ENCODE assay signal across 15 mouse cellular contexts in the genomic region with DNA sequence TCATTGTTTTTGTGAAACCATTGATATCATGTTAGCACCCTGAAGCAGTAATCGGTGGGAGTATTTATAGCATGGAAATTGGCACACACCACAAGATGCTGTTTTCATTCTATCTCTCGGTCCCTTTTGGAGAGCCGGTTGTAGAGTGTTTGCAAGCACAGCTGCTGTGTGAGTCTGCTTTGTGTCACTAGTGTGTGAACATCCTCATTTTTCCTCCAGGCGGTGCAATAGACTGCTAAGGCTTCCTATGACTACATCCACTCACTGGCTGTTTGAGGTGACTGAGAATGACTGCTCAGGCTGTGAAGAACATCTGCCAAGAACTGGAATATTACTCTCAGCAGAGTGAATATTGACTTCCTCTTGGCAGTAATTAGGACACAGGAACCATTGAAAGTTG.
DNase-seq lines count a peak whose midpoint lies in the region; ATAC-seq and TF ChIP-seq lines count a peak whose summit lies in the region.
"Had no signal": no experiment of that assay in that cellular context is flagged by ENCODE, and none has a peak within 500 bp of the region (broad histone marks: within the 10 kb centered on the region; RNA-seq: fewer than 3 reads in every experiment).

No protein-coding gene starts in this region.

- H3K36me3 ChIP-seq in heart, postnatal 0 days (replicated peaks; ENCODE audit: control insufficient read depth, insufficient read depth, low read length): no peaks in the 10 kb centered on the region
- no peaks in the 10 kb centered on the region for H3K36me3 ChIP-seq in lung, embryonic 14.5 days (ENCODE audit: insufficient read depth)
- H3K36me3 ChIP-seq in hindbrain, embryonic 14.5 days (replicated peaks; ENCODE audit: control insufficient read depth, insufficient read depth): no peaks in the 10 kb centered on the region
- H3K36me3 ChIP-seq: heart, embryonic 15.5 days; liver, embryonic 12.5 days; midbrain, embryonic 12.5 days had no signal

- H3K4me3 ChIP-seq in heart, postnatal 0 days (ENCODE audit: low read depth, low read length): no peak overlapping the region
- H3K4me3 ChIP-seq in lung, embryonic 14.5 days (ENCODE audit: low read depth, low read length): no peak overlapping the region
- no peak overlapping the region for H3K4me3 ChIP-seq in lung, adult 2 months (replicated peaks; ENCODE audit: extremely low read depth, low read depth, low read length)
- no peak overlapping the region for H3K4me3 ChIP-seq in hindbrain, embryonic 14.5 days (replicated peaks; ENCODE audit: low read length)
- H3K4me3 ChIP-seq: heart, embryonic 15.5 days; liver, embryonic 12.5 days; midbrain, embryonic 12.5 days had no signal

- no peak for TF ChIP-seq EP300 in heart, postnatal 0 days (IDR thresholded peaks at IDR 0.05; ENCODE audit: low read depth)

- intact Hi-C loops in heart, postnatal 14 days (cut with DNase I): no loop called here

- WGBS in heart, postnatal 0 days: 23% methylated on average over 4 of the region's 4 CpGs
- 60% methylated on average over 4 of the region's 4 CpGs for WGBS in lung, embryonic 14.5 days
- WGBS in lung, adult 2 months: 69% methylated on average over 4 of the region's 4 CpGs
- 63% methylated on average over 4 of the region's 4 CpGs for WGBS in hindbrain, embryonic 14.5 days

- no peak overlapping the region for H3K4me2 ChIP-seq in heart, postnatal 0 days (ENCODE audit: low read depth, low read length)
- H3K4me2 ChIP-seq in lung, embryonic 14.5 days: no peak overlapping the region
- no peak overlapping the region for H3K4me2 ChIP-seq in hindbrain, embryonic 14.5 days (replicated peaks)
- H3K4me2 ChIP-seq: heart, embryonic 15.5 days; liver, embryonic 12.5 days; midbrain, embryonic 12.5 days had no signal

- no peaks in the 10 kb centered on the region for H3K9me3 ChIP-seq in heart, postnatal 0 days (replicated peaks; ENCODE audit: control insufficient read depth, low read length)
- H3K9me3 ChIP-seq in lung, embryonic 14.5 days (ENCODE audit: low read depth, low read length): no peaks in the 10 kb centered on the region
- H3K9me3 ChIP-seq in hindbrain, embryonic 14.5 days (ENCODE audit: control insufficient read depth, low read length): no peaks in the 10 kb centered on the region
- H3K9me3 ChIP-seq: heart, embryonic 15.5 days; liver, embryonic 12.5 days; midbrain, embryonic 12.5 days had no signal

- H3K27ac ChIP-seq in heart, postnatal 0 days (ENCODE audit: low read depth): no peak overlapping the region
- H3K27ac ChIP-seq in lung, embryonic 14.5 days (ENCODE audit: low read depth): no peak overlapping the region
- no peak overlapping the region for H3K27ac ChIP-seq in hindbrain, embryonic 14.5 days
- H3K27ac ChIP-seq: heart, embryonic 15.5 days; liver, embryonic 12.5 days; midbrain, embryonic 12.5 days had no signal

- no peaks in the 10 kb centered on the region for H3K4me1 ChIP-seq in heart, postnatal 0 days (ENCODE audit: control insufficient read depth, insufficient read depth)
- H3K4me1 ChIP-seq in lung, embryonic 14.5 days (ENCODE audit: insufficient read depth): no peaks in the 10 kb centered on the region
- H3K4me1 ChIP-seq in lung, adult 2 months (ENCODE audit: control insufficient read depth, insufficient read depth, low read length): no peaks in the 10 kb centered on the region
- H3K4me1 ChIP-seq in hindbrain, embryonic 14.5 days (replicated peaks; ENCODE audit: control insufficient read depth, insufficient read depth, low read length): no peaks in the 10 kb centered on the region
- H3K4me1 ChIP-seq: heart, embryonic 15.5 days; liver, embryonic 12.5 days; midbrain, embryonic 12.5 days had no signal

- no peaks in the 10 kb centered on the region for H3K27me3 ChIP-seq in heart, postnatal 0 days (ENCODE audit: control insufficient read depth, insufficient read depth, low read length)
- H3K27me3 ChIP-seq in lung, embryonic 14.5 days (ENCODE audit: insufficient read depth, low read length): no peaks in the 10 kb centered on the region
- H3K27me3 ChIP-seq in hindbrain, embryonic 14.5 days (ENCODE audit: control insufficient read depth, insufficient read depth, low read length): no peaks in the 10 kb centered on the region
- H3K27me3 ChIP-seq: heart, embryonic 15.5 days; liver, embryonic 12.5 days; midbrain, embryonic 12.5 days had no signal

- peak; percentile 31 for DNase-seq in heart, postnatal 0 days (ENCODE audit: low spot score)
- no peak for DNase-seq in heart, postnatal 14 days
- peak; percentile 20 for DNase-seq in lung, embryonic 14.5 days
- DNase-seq in lung, adult 2 months: no peak
- no peak for DNase-seq in hindbrain, embryonic 14.5 days (ENCODE audit: low spot score)
- DNase-seq in retina, embryonic 14.5 days (ENCODE audit: low spot score): peak; percentile 6
- DNase-seq: adrenal gland, postnatal 36 days; kidney, adult 2 months; kidney, postnatal 36 days; lung, postnatal 10 days; thymus, adult 2 months had no signal

- H3K9ac ChIP-seq in heart, postnatal 0 days (replicated peaks; ENCODE audit: low read depth, low read length): no peak overlapping the region
- H3K9ac ChIP-seq in lung, embryonic 14.5 days: no peak overlapping the region
- no peak overlapping the region for H3K9ac ChIP-seq in hindbrain, embryonic 14.5 days
- H3K9ac ChIP-seq: heart, embryonic 15.5 days; liver, embryonic 12.5 days; midbrain, embryonic 12.5 days had no signal

- peak; percentile 44 for ATAC-seq in heart, postnatal 0 days (ENCODE audit: insufficient read depth, low read depth)
- peak; percentile 66; the same call in 1 of the 2 replicates for ATAC-seq in lung, embryonic 14.5 days (ENCODE audit: insufficient read depth)
- peak; percentile 43; the same call in 1 of the 2 replicates for ATAC-seq in hindbrain, embryonic 14.5 days (ENCODE audit: low FRiP score)
- no peak for ATAC-seq in frontal cortex, adult (ENCODE audit: low TSS enrichment)
- ATAC-seq: liver, embryonic 12.5 days had no signal

- TF ChIP-seq CTCF in heart, postnatal 0 days (IDR thresholded peaks at IDR 0.05; ENCODE audit: low read depth): peak; percentile 18; the same call in 1 of the 2 replicates
- TF ChIP-seq CTCF in lung, embryonic 14.5 days (IDR thresholded peaks at IDR 0.05; ENCODE audit: low read depth): no peak
- TF ChIP-seq CTCF in lung, adult 2 months (IDR thresholded peaks at IDR 0.05; ENCODE audit: insufficient read depth, low read length): no peak

- TF ChIP-seq POLR2A in lung, adult 2 months (IDR thresholded peaks at IDR 0.05; ENCODE audit: borderline replicate concordance, extremely low read depth, low read depth, low read length): no peak

Comparison
In these comparisons a context has a peak if more than half of its experiments do, and no peak if none do; other contexts are left out.
1. DNase-seq: peak in heart, postnatal 0 days (single experiment), lung, embryonic 14.5 days (single experiment) and retina, embryonic 14.5 days (single experiment); none in heart, postnatal 14 days (0 of 2), lung, adult 2 months (single experiment) and hindbrain, embryonic 14.5 days (single experiment).